Mouse (Mus musculus) megakaryocyte, embryonic 14.5 days (primary cell): Measurements from ENCODE around the gene Kcnab1.

Source experiments
- FLI1 ChIP-seq: IDR thresholded peaks from 2 replicates; pipeline ENCODE4 v1.6.1; 2012; ENCODE audit warnings: low read length, inconsistent platforms, mixed read lengths
- GATA1 ChIP-seq: IDR thresholded peaks from 3 replicates; pipeline ENCODE4 v1.6.1; 2012; ENCODE audit warnings: mixed read lengths, low read length, inconsistent platforms, borderline replicate concordance

DNA sequence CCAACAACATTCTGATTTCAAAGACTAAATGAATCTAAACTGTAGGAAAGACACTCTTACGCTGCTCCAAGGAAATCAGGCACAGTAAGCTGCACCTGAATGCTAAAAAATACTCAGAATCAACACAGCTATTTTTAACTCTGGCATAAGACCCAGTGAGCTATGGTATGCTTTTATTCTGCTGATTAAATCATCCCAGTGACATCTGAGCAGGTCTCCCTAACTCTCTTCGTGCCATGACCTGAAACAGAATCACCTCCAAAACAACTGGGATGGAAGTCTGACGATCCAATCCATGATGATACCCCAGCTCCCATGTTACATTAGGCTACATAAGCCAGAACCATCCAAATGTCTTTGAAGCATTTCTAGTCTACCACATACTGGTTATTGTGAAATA, 275.2 kb downstream of the Kcnab1 start:
- TF ChIP-seq GATA1 = no peak
- no peak for TF ChIP-seq FLI1
